Mouse (Mus musculus) embryo, embryonic 11.5 days (tissue): ENCODE data around the gene Dok3.

Source experiments
- DNase-seq: peaks from one replicate; pipeline ENCODE4 v3.0.0-alpha.2; 2012; ENCODE audit warnings: low read depth, low spot score

The Dok3 gene

DNA sequence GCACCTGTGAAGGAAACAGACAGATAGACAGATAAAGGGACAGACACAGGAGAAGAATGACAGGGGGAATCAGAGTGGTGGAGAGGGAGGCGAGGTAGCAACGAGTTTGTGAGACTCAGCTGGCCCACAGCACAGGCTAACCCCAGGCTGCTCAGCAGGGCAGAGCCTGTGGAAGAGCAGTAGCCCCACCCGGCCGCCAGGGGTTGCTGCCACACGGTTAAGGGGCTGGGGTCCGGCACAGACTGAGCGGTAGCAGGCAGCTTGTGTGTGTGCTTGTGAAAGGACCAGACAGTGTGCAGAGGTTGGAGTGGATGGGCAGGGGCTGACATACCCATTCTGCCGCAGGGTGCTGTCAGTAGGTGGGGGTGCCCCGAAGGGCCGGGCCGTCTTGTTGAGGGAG is 21.2 kb downstream of the Dok3 start:
- DNase-seq: no peak

DNA sequence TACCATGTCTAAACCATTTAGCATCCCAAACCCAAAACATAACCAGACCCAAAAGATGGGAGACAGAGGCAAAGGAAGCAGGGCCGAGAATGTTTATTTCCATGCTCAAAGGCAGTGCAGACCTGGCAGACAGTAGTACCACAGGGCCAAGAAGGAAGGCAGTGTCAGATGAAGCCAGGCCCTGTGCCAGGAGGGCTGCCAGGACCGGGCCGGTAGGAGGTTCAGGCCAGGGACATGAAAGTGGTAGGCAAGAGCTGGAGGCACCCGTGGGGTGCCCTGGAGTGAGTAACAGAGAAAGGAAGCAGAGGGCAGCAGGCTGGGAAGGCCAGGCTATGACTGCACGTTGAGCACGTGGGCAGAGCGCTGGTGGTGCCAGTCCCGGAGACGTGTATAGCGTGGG is 22.4 kb downstream of the Dok3 start:
- DNase-seq: no peak

GRCm38 (mm10) chr13:55505810-55506209 is 23.3 kb downstream of the Dok3 start:
- no peak for DNase-seq

DNA sequence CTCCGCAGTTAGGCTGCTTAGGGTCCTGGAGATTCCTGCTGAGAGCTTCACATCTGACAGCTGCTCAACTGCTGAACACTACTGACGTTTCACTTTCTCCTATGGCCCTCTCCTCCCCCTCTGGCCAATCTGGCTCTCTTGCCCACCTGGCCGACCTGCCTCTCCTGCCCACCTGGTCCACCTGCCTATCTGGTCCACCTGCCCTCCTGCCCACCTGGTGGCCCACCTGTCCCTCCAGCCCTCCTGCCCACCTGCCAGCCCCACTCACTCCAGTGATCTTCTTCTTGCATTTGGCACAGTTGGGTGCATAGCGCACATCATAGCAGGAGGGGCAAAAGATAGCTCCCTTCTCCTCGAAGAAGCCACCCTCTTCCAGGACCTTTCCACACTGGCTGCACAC is 24.7 kb downstream of the Dok3 start:
- DNase-seq: no peak

GRCm38 (mm10) chr13:55502405-55502804 is 26.7 kb downstream of the Dok3 start:
- DNase-seq: no peak

- DNase-seq: no peak
Observed at GRCm38 (mm10) chr13:55500575-55500974, 28.5 kb downstream of the Dok3 start.

DNA sequence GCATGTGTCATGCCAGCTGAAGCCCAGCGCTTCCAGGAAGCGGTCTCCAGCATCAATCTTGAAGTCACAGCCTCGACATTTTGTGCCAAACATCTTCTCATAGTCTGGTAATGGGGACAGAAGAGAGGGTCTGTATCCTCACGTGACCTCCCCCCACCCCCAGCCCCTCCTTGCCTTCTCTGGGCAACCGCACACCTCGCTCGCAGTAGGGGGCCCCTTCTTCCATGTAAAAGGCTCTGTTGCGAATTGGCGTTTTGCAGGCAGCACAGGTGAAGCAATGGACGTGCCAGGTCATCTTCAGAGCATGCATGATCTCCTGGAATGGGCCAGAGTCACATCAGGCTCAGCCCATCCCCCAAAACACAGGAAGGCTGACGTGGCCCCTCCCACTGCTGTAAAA is 30.2 kb downstream of the Dok3 start:
- no peak for DNase-seq

DNA sequence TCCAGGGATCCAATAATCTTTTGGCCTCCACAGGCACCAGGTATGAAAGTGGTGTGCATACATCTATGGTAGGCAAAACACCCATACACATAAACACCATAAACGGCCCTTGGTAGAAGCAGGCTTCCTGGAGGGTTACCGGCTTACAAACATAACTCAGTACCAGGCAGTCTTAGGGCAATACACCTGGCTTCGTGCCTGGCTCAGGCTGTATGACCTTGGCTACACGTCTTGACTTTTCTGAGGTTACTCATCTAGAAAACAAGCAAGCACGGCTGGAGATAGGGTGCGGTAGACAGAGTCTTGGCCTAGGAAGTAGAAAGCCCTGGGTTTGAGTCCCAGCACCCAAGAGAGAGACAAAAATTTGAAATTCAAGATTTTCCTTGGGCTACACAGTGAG is 32.4 kb downstream of the Dok3 start:
- no peak for DNase-seq

- no peak for DNase-seq
Observed at GRCm38 (mm10) chr13:55495702-55496101, 33.4 kb downstream of the Dok3 start.

DNA sequence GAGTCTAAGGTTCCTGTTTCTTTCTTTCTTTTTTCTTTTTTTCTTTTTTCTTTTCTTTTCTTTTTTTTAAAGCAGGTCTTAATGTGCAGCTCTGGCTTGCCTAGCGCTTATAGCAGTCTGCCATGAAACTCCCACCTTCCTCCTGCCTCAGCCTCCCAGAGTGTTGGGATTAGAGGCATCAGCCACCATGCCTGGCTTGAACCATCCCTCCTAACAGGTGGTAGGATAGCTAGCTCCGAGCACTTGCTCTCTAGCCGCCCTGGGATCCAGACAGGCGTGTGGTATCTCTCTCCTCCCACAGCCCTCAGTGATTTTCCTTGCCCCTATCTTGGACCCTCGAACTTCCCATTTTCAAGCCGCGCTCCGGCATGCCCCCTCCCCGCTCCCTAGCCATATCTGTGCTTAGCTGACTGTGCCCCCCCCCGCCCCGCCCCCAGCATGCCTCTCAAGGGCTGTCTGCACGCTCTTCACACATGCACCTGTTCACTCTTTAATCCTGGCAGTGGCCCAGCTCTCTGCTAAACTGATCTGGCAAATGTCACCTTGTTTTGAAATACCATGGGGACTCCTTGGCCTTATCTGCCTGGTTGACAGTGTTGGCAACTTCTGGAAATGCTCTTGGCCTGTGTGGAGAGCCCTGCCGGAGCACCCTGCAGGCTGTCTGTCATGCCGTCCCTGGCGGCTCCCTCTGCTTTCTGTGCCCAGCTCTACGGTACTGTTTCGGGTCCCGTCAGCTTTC is 34.0 kb downstream of the Dok3 start:
- DNase-seq: no peak

DNA sequence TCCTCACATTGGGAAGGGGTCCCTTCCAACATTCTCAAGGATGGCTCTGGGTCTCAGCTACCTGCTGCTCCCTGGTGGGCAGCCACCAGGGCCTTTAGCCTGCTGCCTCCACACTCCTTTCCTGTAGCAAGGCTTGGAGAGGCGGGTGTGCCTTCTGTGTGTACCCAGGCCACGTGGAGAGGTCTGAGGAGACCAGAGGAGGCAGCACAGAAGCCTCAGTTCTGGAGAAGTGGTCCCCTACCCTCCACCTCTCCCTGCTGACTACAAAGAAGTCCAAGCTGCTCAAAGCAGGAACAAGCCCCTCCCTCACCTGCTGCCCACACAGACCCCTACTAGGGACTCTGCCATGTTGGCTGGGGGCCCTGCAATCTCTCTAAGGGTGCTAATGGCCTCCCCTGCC is 34.8 kb downstream of the Dok3 start:
- DNase-seq: no peak

DNA sequence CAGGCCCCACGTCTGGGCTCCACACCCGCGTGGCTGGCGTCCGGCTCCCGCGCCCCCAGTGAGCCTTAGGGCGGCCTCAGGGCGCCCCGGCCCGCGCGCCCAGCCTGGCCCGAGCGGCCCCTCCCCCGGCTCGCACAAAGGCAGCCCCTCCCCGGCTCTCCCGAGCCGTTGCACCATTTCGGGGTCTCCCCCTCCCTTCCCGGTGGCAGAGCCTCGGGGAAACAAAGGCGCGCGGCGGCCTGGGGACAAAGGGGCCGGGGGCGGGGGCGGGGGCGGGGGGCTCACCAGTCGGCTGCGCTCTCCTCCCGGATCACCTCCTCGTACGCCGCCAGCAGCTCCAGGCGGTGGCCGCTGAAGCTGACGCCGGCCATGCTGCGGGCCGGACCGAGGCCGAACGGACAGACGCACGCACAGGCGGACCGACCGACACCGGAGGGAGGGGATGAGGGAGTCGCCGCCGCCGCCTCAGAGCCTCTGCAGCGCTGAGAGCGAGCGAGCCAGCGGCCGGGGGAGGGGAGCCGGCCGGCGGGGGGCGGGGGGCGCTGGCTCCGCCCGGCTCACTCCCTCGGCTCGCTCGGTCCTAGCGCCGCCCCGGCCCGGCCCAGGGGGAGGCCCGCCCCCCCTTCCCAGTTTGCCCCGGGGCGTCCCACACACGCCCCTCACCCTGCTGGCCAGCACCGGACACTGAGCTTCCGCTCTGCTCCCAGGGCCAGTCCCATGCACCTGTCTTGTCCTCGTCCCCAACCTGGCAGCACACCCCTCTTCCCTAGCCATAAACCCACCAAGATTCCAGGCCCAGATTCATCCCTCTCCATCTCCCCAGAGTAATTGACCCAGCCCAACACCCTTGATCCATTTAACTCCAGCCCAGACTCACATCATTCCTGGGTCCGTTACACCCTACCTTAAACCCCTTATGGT is 41.3 kb downstream of the Dok3 start, which contains the start of gene Dbn1:
Gene Dbn1, minus strand, starts transcription at position 534 of the 921 bp plus-strand sequence.
- no peak for DNase-seq

GRCm38 (mm10) chr13:55486916-55487577 is 42.0 kb downstream of the Dok3 start:
- no peak for DNase-seq

- no peak for DNase-seq
Observed at GRCm38 (mm10) chr13:55486029-55486794, 42.9 kb downstream of the Dok3 start.

- DNase-seq: no peak
Observed at GRCm38 (mm10) chr13:55484520-55485088, 44.5 kb downstream of the Dok3 start.

DNA sequence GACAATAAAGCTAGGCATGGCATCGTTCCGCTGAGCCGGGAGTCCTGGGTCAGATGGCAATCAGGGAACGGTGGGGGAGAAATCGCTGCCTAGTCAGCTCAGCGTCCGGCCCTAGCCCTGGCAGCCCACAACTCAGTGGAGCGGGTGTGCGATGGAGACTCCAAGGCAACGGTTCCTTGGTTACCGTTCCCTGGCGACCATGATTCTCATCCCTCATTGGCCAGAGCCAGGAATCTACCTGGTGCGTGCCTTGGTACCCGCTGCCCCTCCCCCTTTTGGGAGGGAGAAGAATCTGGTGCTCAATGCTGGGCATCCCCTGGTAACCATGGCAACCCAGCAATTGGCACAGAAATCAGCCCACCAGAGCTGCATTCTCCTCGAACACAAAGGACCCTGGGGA is 45.5 kb downstream of the Dok3 start:
- DNase-seq: no peak

- no peak for DNase-seq
Observed at GRCm38 (mm10) chr13:55483071-55483470, 46.0 kb downstream of the Dok3 start.

DNA sequence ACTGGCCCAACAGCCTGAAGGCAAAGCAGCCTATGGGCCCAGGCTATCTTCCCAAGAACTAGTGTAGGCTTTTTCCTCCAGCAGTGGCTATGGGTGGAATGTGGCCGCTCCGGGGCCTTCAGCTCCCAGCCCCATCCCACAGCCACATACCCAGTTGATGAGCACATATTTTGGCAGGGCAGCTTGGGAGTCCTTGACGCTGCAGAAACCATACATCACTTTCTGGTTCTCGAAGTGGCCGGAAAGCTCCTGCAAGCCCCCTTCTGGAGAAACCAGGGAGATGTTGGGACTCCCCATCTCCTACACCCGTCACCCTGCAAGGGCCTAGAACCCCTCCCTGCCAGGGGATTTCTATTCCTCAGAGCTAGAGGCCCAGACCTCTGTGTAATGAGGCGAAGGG is 46.6 kb downstream of the Dok3 start:
- no peak for DNase-seq

GRCm38 (mm10) chr13:55479929-55480328 is 49.2 kb downstream of the Dok3 start:
- DNase-seq: no peak

DNA sequence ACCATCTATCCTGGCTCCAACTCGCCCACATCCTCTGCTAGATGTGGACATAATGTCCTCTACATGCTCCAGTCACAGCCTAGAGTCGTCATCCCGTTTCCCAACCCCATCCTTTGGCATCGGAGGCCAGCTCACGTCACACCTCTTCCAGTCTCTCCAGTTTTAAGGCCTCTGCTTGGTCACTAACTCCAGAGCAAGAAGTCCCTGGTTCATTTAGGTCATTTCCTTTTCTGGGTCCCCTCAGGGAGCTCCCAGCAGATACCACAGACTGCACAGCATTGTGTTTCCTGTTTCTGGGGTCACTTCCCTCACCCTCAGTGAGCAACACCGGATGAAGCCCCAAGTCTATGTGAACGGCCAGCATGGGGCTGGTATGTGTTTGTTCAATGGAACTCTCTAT is 50.1 kb downstream of the Dok3 start:
- no peak for DNase-seq

- DNase-seq: no peak
Observed at GRCm38 (mm10) chr13:55478036-55478435, 51.1 kb downstream of the Dok3 start.
